Mouse (Mus musculus): Measurements from ENCODE around the gene Clec3b. TPM values are rescaled to one million over a fixed set of nuclear protein-coding genes. Genes with fewer than 3 reads are reported as not detected.

The Clec3b gene
- 10.5 and 14.1 TPM in 2 replicates for polyA plus RNA-seq (2015; fragmentation: Nextera tagmentation; extraction: Ambion mirVana)

- H3K4me3 ChIP-seq, result no peak within 1 kb of the TSS
- WGBS, result 63% methylated on average over 5 of the region's 5 CpGs
- no peak within 1 kb of the TSS for H3K4me2 ChIP-seq
- H3K36me3 ChIP-seq, result peaks cover 3% of the 10 kb centered on the region; the same call in 1 of the 2 replicates
- ATAC-seq (ENCODE audit: insufficient number of reproducible peaks, low FRiP score, low TSS enrichment, low read depth), result no peak
- H3K27ac ChIP-seq, result peak within 1 kb of the TSS; percentile 69
- no peaks in the 10 kb centered on the region for H3K9me3 ChIP-seq
- H3K4me1 ChIP-seq, result peaks cover 3% of the 10 kb centered on the region; the same call in 1 of the 2 replicates
- H3K9ac ChIP-seq, result 0 out of 2 replicates have a peak within 1 kb of the TSS, but pooled peaks have one; percentile 7
- H3K27me3 ChIP-seq, result no peaks in the 10 kb centered on the region
Measured at GRCm38 (mm10) chr9:123150241-123151020, at the start of gene Clec3b. TSS of gene Clec3b (plus strand) at chr9:123150946.

GRCm38 (mm10) chr9:123103425-123103824 is 47.3 kb upstream of the Clec3b start:
- H3K9ac ChIP-seq, result no peak overlapping the region
- H3K36me3 ChIP-seq, result peaks cover 26% of the 10 kb centered on the region
- H3K4me3 ChIP-seq, result no peak overlapping the region
- ATAC-seq (ENCODE audit: insufficient number of reproducible peaks, low FRiP score, low TSS enrichment, low read depth), result no peak
- no peaks in the 10 kb centered on the region for H3K4me1 ChIP-seq
- H3K27ac ChIP-seq, result no peak overlapping the region
- H3K4me2 ChIP-seq, result no peak overlapping the region
- H3K27me3 ChIP-seq, result no peaks in the 10 kb centered on the region
- H3K9me3 ChIP-seq, result no peaks in the 10 kb centered on the region

GRCm38 (mm10) chr9:123104362-123104761 is 46.4 kb upstream of the Clec3b start:
- H3K27ac ChIP-seq, result no peak overlapping the region
- H3K4me2 ChIP-seq, result no peak overlapping the region
- H3K4me1 ChIP-seq, result no peaks in the 10 kb centered on the region
- H3K27me3 ChIP-seq, result no peaks in the 10 kb centered on the region
- H3K4me3 ChIP-seq, result no peak overlapping the region
- H3K9me3 ChIP-seq, result no peaks in the 10 kb centered on the region
- no peak overlapping the region for H3K9ac ChIP-seq
- ATAC-seq (ENCODE audit: insufficient number of reproducible peaks, low FRiP score, low TSS enrichment, low read depth), result no peak
- peaks cover 20% of the 10 kb centered on the region for H3K36me3 ChIP-seq

- Histone ChIP-seq H3K27ac (no peak overlapping the region), H3K27me3 (no peaks in the 10 kb centered on the region), H3K4me3 (no peak overlapping the region), H3K9me3 (no peaks in the 10 kb centered on the region), H3K9ac (no peak overlapping the region), H3K4me2 (no peak overlapping the region), H3K36me3 (peaks cover 3% of the 10 kb centered on the region; the same call in 1 of the 2 replicates), H3K4me1 (peaks cover 7% of the 10 kb centered on the region)
- 84% methylated on average over 4 of the region's 4 CpGs for WGBS
- ATAC-seq (ENCODE audit: insufficient number of reproducible peaks, low FRiP score, low TSS enrichment, low read depth), result no peak
Measured at GRCm38 (mm10) chr9:123107186-123107585, 43.6 kb upstream of the Clec3b start.

GRCm38 (mm10) chr9:123109188-123109587 is 41.6 kb upstream of the Clec3b start:
- Histone ChIP-seq H3K27ac (peak overlapping the region; percentile 47; the same call in 1 of the 2 replicates), H3K36me3 (peaks cover 3% of the 10 kb centered on the region; the same call in 1 of the 2 replicates), H3K4me2 (no peak overlapping the region), H3K4me3 (no peak overlapping the region), H3K27me3 (no peaks in the 10 kb centered on the region), H3K9me3 (no peaks in the 10 kb centered on the region), H3K9ac (no peak overlapping the region), H3K4me1 (peaks cover 17% of the 10 kb centered on the region)
- no peak for ATAC-seq (ENCODE audit: insufficient number of reproducible peaks, low FRiP score, low TSS enrichment, low read depth)
- WGBS, result 82% methylated on average over 7 of the region's 7 CpGs

- Histone ChIP-seq H3K9ac (peak overlapping the region; percentile 93), H3K36me3 (peaks cover 10% of the 10 kb centered on the region; the same call in 1 of the 2 replicates), H3K27me3 (no peaks in the 10 kb centered on the region), H3K27ac (no peak overlapping the region), H3K4me1 (peaks cover 17% of the 10 kb centered on the region), H3K4me2 (peak overlapping the region; percentile 79), H3K9me3 (no peaks in the 10 kb centered on the region), H3K4me3 (peak overlapping the region; percentile 97)
- 51% methylated on average over 8 of the region's 8 CpGs for WGBS
- ATAC-seq (ENCODE audit: insufficient number of reproducible peaks, low FRiP score, low TSS enrichment, low read depth), result no peak
Measured at GRCm38 (mm10) chr9:123111751-123112221, 39.0 kb upstream of the Clec3b start.

GRCm38 (mm10) chr9:123112805-123113521 is 37.8 kb upstream of the Clec3b start, which contains the start of the genes Zdhhc3 and Exosc7:
TSS of gene Zdhhc3 (minus strand) at chr9:123113205.
TSS of gene Exosc7 (plus strand) at chr9:123113215.
- peak within 1 kb of the TSS; percentile 93 for H3K9ac ChIP-seq
- under 1% methylated on average over 79 of the region's 79 CpGs for WGBS

GRCm38 (mm10) chr9:123113931-123114330 is 36.8 kb upstream of the Clec3b start:
- Histone ChIP-seq H3K36me3 (peaks cover 11% of the 10 kb centered on the region), H3K4me2 (peak overlapping the region; percentile 79), H3K9ac (peak overlapping the region; percentile 93; the same call in 1 of the 2 replicates), H3K4me1 (peaks cover 17% of the 10 kb centered on the region), H3K9me3 (no peaks in the 10 kb centered on the region), H3K27me3 (no peaks in the 10 kb centered on the region), H3K27ac (peak overlapping the region; percentile 95; the same call in 1 of the 2 replicates), H3K4me3 (peak overlapping the region; percentile 97)
- no peak for ATAC-seq (ENCODE audit: insufficient number of reproducible peaks, low FRiP score, low TSS enrichment, low read depth)
- 61% methylated on average over 6 of the region's 6 CpGs for WGBS

More at GRCm38 (mm10) chr9:123112805-123113521, 37.8 kb upstream of the Clec3b start, which contains the start of the genes Zdhhc3 and Exosc7:
- peak; percentile 89 for ATAC-seq (ENCODE audit: insufficient number of reproducible peaks, low FRiP score, low TSS enrichment, low read depth)
- Histone ChIP-seq H3K4me2 (peak within 1 kb of the TSS; percentile 79), H3K4me3 (peak within 1 kb of the TSS; percentile 97), H3K27ac (peak within 1 kb of the TSS; percentile 95), H3K27me3 (no peaks in the 10 kb centered on the region), H3K36me3 (peaks cover 12% of the 10 kb centered on the region; the same call in 1 of the 2 replicates), H3K9me3 (no peaks in the 10 kb centered on the region), H3K4me1 (peaks cover 17% of the 10 kb centered on the region)

GRCm38 (mm10) chr9:123115566-123115965 is 35.2 kb upstream of the Clec3b start:
- 96% methylated on average over 1 of the region's 1 CpGs for WGBS
- Histone ChIP-seq H3K27me3 (no peaks in the 10 kb centered on the region), H3K4me3 (no peak overlapping the region), H3K4me1 (peaks cover 17% of the 10 kb centered on the region), H3K9me3 (no peaks in the 10 kb centered on the region), H3K36me3 (peaks cover 28% of the 10 kb centered on the region), H3K4me2 (no peak overlapping the region), H3K9ac (no peak overlapping the region), H3K27ac (no peak overlapping the region)
- no peak for ATAC-seq (ENCODE audit: insufficient number of reproducible peaks, low FRiP score, low TSS enrichment, low read depth)

- H3K9ac ChIP-seq, result no peak overlapping the region
- no peaks in the 10 kb centered on the region for H3K4me1 ChIP-seq
- WGBS, result 86% methylated on average over 3 of the region's 3 CpGs
- ATAC-seq (ENCODE audit: insufficient number of reproducible peaks, low FRiP score, low TSS enrichment, low read depth), result no peak
- H3K4me2 ChIP-seq, result no peak overlapping the region
- H3K36me3 ChIP-seq, result peaks cover 73% of the 10 kb centered on the region
- H3K27me3 ChIP-seq, result no peaks in the 10 kb centered on the region
- H3K9me3 ChIP-seq, result no peaks in the 10 kb centered on the region
- H3K27ac ChIP-seq, result no peak overlapping the region
- no peak overlapping the region for H3K4me3 ChIP-seq
Measured at GRCm38 (mm10) chr9:123123017-123123416, 27.7 kb upstream of the Clec3b start.

- Histone ChIP-seq H3K9ac (no peak overlapping the region), H3K27ac (no peak overlapping the region), H3K36me3 (peaks cover 79% of the 10 kb centered on the region), H3K4me1 (no peaks in the 10 kb centered on the region), H3K9me3 (no peaks in the 10 kb centered on the region), H3K4me3 (no peak overlapping the region), H3K4me2 (no peak overlapping the region), H3K27me3 (no peaks in the 10 kb centered on the region)
- no peak for ATAC-seq (ENCODE audit: insufficient number of reproducible peaks, low FRiP score, low TSS enrichment, low read depth)
- WGBS, result 90% methylated on average over 6 of the region's 6 CpGs
Measured at GRCm38 (mm10) chr9:123123571-123124412, 27.0 kb upstream of the Clec3b start.

Measured in limb, embryonic 15.5 days (tissue).